Mouse (Mus musculus) Muller cell, postnatal 12 days (primary cell): ENCODE measurements around the gene Ptprh.

ENCODE experiments used
- DNase-seq: peaks from one replicate; pipeline ENCODE4 v3.0.0-alpha.2; 2015; ENCODE audit errors: inconsistent ontology term

Gene Ptprh

GRCm38 (mm10) chr7:4523205-4524130 is 80.4 kb downstream of the Ptprh start:
- no peak for DNase-seq

- no peak for DNase-seq
These were observed 81.5 kb downstream of the Ptprh start for GRCm38 (mm10) chr7:4522292-4522691.

GRCm38 (mm10) chr7:4521231-4522003 is 82.4 kb downstream of the Ptprh start:
- no peak for DNase-seq

- no peak for DNase-seq
These were observed 85.4 kb downstream of the Ptprh start for GRCm38 (mm10) chr7:4518487-4518886.

- no peak for DNase-seq
These were observed 87.3 kb downstream of the Ptprh start, which contains the start of gene Tnnt1 for GRCm38 (mm10) chr7:4516332-4517050. Tnnt1 (minus strand) TSS chr7:4516382.

- no peak for DNase-seq
These were observed 88.0 kb downstream of the Ptprh start for GRCm38 (mm10) chr7:4515853-4516252.

- no peak for DNase-seq
These were observed 89.8 kb downstream of the Ptprh start for GRCm38 (mm10) chr7:4513829-4514712.

- peak; percentile 43 for DNase-seq
These were observed 90.6 kb downstream of the Ptprh start for GRCm38 (mm10) chr7:4513236-4513635.

- DNase-seq = no peak
These were observed 92.2 kb downstream of the Ptprh start for GRCm38 (mm10) chr7:4511489-4512224.

GRCm38 (mm10) chr7:4509863-4510608 is 93.8 kb downstream of the Ptprh start:
- DNase-seq = peak; percentile 72

- no peak for DNase-seq
These were observed 95.1 kb downstream of the Ptprh start for GRCm38 (mm10) chr7:4508739-4509116.

- DNase-seq = no peak
These were observed 95.6 kb downstream of the Ptprh start for GRCm38 (mm10) chr7:4508062-4508738.

- DNase-seq = no peak
These were observed 96.6 kb downstream of the Ptprh start for GRCm38 (mm10) chr7:4507220-4507619.

- no peak for DNase-seq
These were observed 99.0 kb downstream of the Ptprh start for GRCm38 (mm10) chr7:4504646-4505435.

- no peak for DNase-seq
These were observed 100.0 kb downstream of the Ptprh start for GRCm38 (mm10) chr7:4503858-4504257.

- DNase-seq = no peak
These were observed 100.7 kb downstream of the Ptprh start for GRCm38 (mm10) chr7:4503100-4503499.

GRCm38 (mm10) chr7:4502421-4503090 is 101.3 kb downstream of the Ptprh start:
- DNase-seq = peak; percentile 45
